16 mouse cellular contexts compared by ENCODE assay signal in genomic region chr13:73279196-73279595, GRCm38 (mm10). TPM values are rescaled to one million over a fixed set of nuclear protein-coding genes. Genes with fewer than 3 reads are reported as not detected.
"Had no signal": no experiment of that assay in that cellular context is flagged by ENCODE, and none has a peak within 500 bp of the region (broad histone marks: within the 10 kb centered on the region; RNA-seq: fewer than 3 reads in every experiment).

No protein-coding gene starts in this region.

- DNase-seq: kidney, adult 2 months; kidney, postnatal 14 days; layer of hippocampus, adult 9-11 months; layer of hippocampus, postnatal 36 days; lung, adult 18-20 months; lung, postnatal 4 days; retina, postnatal 1 day; right cerebral cortex, postnatal 4 days; thymus, postnatal 36 days had no signal

- H3K4me1 ChIP-seq: kidney, embryonic 15.5 days; limb, embryonic 12.5 days; midbrain, embryonic 12.5 days; neural tube, embryonic 13.5 days had no signal

- H3K4me3 ChIP-seq: kidney, embryonic 15.5 days; limb, embryonic 12.5 days; midbrain, embryonic 12.5 days; neural tube, embryonic 13.5 days had no signal

- H3K9me3 ChIP-seq: kidney, embryonic 15.5 days; limb, embryonic 12.5 days; midbrain, embryonic 12.5 days; neural tube, embryonic 13.5 days had no signal

- H3K4me2 ChIP-seq: kidney, embryonic 15.5 days; limb, embryonic 12.5 days; midbrain, embryonic 12.5 days; neural tube, embryonic 13.5 days had no signal

- ATAC-seq: midbrain, embryonic 16.5 days had no signal

- H3K27ac ChIP-seq: kidney, embryonic 15.5 days; limb, embryonic 12.5 days; liver, embryonic 14.5 days; midbrain, embryonic 12.5 days; neural tube, embryonic 13.5 days had no signal

- H3K36me3 ChIP-seq: kidney, embryonic 15.5 days; limb, embryonic 12.5 days; midbrain, embryonic 12.5 days; neural tube, embryonic 13.5 days had no signal

- H3K9ac ChIP-seq: kidney, embryonic 15.5 days; limb, embryonic 12.5 days; liver, embryonic 14.5 days; midbrain, embryonic 12.5 days; neural tube, embryonic 13.5 days had no signal

RNA-seq across cellular contexts. Expression of gene Irx4, which starts 18.9 kb away (rescaled TPM):
- polyA plus RNA-seq: liver, adult 2 months; liver, embryonic 14.5 days had no signal
